Mouse (Mus musculus) kidney, postnatal 14 days (tissue): ENCODE results near the gene Rps6kb2.

ENCODE experiments used
- DNase-seq: peaks from one replicate; pipeline ENCODE4 v3.0.0; 2022; ENCODE audit warnings: mixed read lengths

Gene Rps6kb2

GRCm38 (mm10) chr19:4153232-4153654 lies 9.9 kb downstream of the Rps6kb2 start, which contains the start of gene Ptprcap:
Ptprcap (plus strand) TSS chr19:4153604.
- no peak for DNase-seq

GRCm38 (mm10) chr19:4152445-4153231 lies 10.5 kb downstream of the Rps6kb2 start:
- no peak for DNase-seq

GRCm38 (mm10) chr19:4151898-4152297 lies 11.3 kb downstream of the Rps6kb2 start:
- no peak for DNase-seq

GRCm38 (mm10) chr19:4151488-4151860 lies 11.7 kb downstream of the Rps6kb2 start:
- DNase-seq, result no peak

- DNase-seq, result no peak
Observed at GRCm38 (mm10) chr19:4150567-4151487, 12.3 kb downstream of the Rps6kb2 start.

GRCm38 (mm10) chr19:4149764-4150461 lies 13.2 kb downstream of the Rps6kb2 start:
- no peak for DNase-seq

- DNase-seq, result no peak
Observed at GRCm38 (mm10) chr19:4149283-4149682, 13.9 kb downstream of the Rps6kb2 start.

GRCm38 (mm10) chr19:4148819-4149218 lies 14.3 kb downstream of the Rps6kb2 start:
- no peak for DNase-seq

- DNase-seq, result peak; percentile 99
Observed at GRCm38 (mm10) chr19:4148491-4148806, 14.7 kb downstream of the Rps6kb2 start, which contains the start of gene Coro1b. Coro1b (plus strand) TSS chr19:4148619.

- DNase-seq, result no peak
Observed at GRCm38 (mm10) chr19:4147782-4148490, 15.2 kb downstream of the Rps6kb2 start.

GRCm38 (mm10) chr19:4147022-4147405 lies 16.1 kb downstream of the Rps6kb2 start:
- DNase-seq, result no peak

GRCm38 (mm10) chr19:4146366-4147021 lies 16.7 kb downstream of the Rps6kb2 start:
- no peak for DNase-seq

- no peak for DNase-seq
Observed at GRCm38 (mm10) chr19:4145936-4146335, 17.2 kb downstream of the Rps6kb2 start.

- DNase-seq, result peak; percentile 44
Observed at GRCm38 (mm10) chr19:4144550-4145498, 18.3 kb downstream of the Rps6kb2 start.

GRCm38 (mm10) chr19:4143759-4144268 lies 19.3 kb downstream of the Rps6kb2 start, which contains the start of gene Cabp4:
Cabp4 (minus strand) TSS chr19:4144033.
- DNase-seq, result no peak

GRCm38 (mm10) chr19:4142416-4143173 lies 20.6 kb downstream of the Rps6kb2 start:
- no peak for DNase-seq

GRCm38 (mm10) chr19:4140147-4140546 lies 23.0 kb downstream of the Rps6kb2 start:
- DNase-seq, result no peak

GRCm38 (mm10) chr19:4139446-4139845 lies 23.7 kb downstream of the Rps6kb2 start, which contains the start of gene Gpr152:
Gpr152 (plus strand) TSS chr19:4139787.
- DNase-seq, result no peak

GRCm38 (mm10) chr19:4137913-4138312 lies 25.2 kb downstream of the Rps6kb2 start:
- DNase-seq, result no peak

GRCm38 (mm10) chr19:4136463-4136862 lies 26.7 kb downstream of the Rps6kb2 start:
- DNase-seq, result no peak
